Mouse (Mus musculus) forebrain, postnatal 0 days (tissue): Measurements from ENCODE around the gene Zfp644. TPM values are rescaled to one million over a fixed set of nuclear protein-coding genes. Genes with fewer than 3 reads are reported as not detected.

Experiments used
- ATAC-seq: fragments of 200-750 bp; cut with Nextera tagmentation; 2 replicates; pipeline ENCODE4 v1.8.0; 2017; ENCODE audit warnings: mild to moderate bottlenecking, moderate library complexity
- DNase-seq: peaks from one replicate; pipeline ENCODE4 v3.0.0-alpha.2; 2015
- H3K27ac ChIP-seq: fragments of 300-500 bp; sonication (generic); 2 replicates; pipeline ENCODE4 v1.5.1; 2014; ENCODE audit warnings: low read depth, mild to moderate bottlenecking, antibody characterized with exemption, low read length, moderate library complexity, mixed read lengths
- H3K27me3 ChIP-seq: fragments of 300-500 bp; sonication (generic); 2 replicates; pipeline ENCODE4 v1.6.1; 2014; ENCODE audit warnings: mild to moderate bottlenecking, low read length, mixed read lengths; ENCODE audit not compliant: insufficient read depth
- H3K36me3 ChIP-seq: fragments of 300-500 bp; sonication (generic); 2 replicates; pipeline ENCODE4 v1.6.1; 2014; ENCODE audit warnings: mild to moderate bottlenecking, moderate library complexity; ENCODE audit not compliant: insufficient read depth
- H3K4me1 ChIP-seq: fragments of 300-500 bp; sonication (generic); 2 replicates; pipeline ENCODE4 v1.6.1; 2014; ENCODE audit warnings: antibody characterized with exemption; ENCODE audit not compliant: insufficient read depth
- H3K4me2 ChIP-seq: fragments of 300-500 bp; sonication (generic); 2 replicates; pipeline ENCODE4 v1.6.1; 2014; ENCODE audit warnings: low read depth, mild to moderate bottlenecking, moderate library complexity
- H3K4me3 ChIP-seq: fragments of 300-500 bp; sonication (generic); 2 replicates; pipeline ENCODE4 v1.5.1; 2014; ENCODE audit warnings: low read depth, low read length, mixed read lengths
- H3K9ac ChIP-seq: fragments of 300-500 bp; sonication (generic); 2 replicates; pipeline ENCODE4 v1.6.1; 2014; ENCODE audit warnings: mild to moderate bottlenecking
- H3K9me3 ChIP-seq: fragments of 300-500 bp; sonication (generic); 2 replicates; pipeline ENCODE4 v1.6.1; 2016; ENCODE audit warnings: low read length
- CTCF ChIP-seq: sonication (generic); IDR thresholded peaks from 2 replicates; pipeline ENCODE4 v1.5.1; 2016; ENCODE audit warnings: antibody characterized with exemption, control low read depth, low read depth
- WGBS: fragments of 180-500 bp; shearing (Covaris S2); extraction: QIAGEN DNeasy Blood & Tissue Kit; methylation state at CpG from one replicate; pipeline ENCODE4 v1.1.7; 2014; 5-methylcytosine and 5-hydroxymethylcytosine counted together
- polyA plus RNA-seq: library from polyadenylated mRNA; unstranded; fragments of >200 nt; fragmentation: Nextera tagmentation; extraction: Ambion mirVana; gene quantifications from 2 replicates; pipeline ENCODE4 v1.2.1, GENCODE M21; 2015
- total RNA-seq: library from RNA; depleted of rRNA; stranded (reverse); fragments of >200 nt; gene quantifications from 2 replicates; pipeline ENCODE4 v1.2.3, GENCODE M21; 2014

Zfp644 gene
- total and polyA plus RNA-seq, 2 experiments from 2014 or later = 70.8 to 132 TPM

DNA sequence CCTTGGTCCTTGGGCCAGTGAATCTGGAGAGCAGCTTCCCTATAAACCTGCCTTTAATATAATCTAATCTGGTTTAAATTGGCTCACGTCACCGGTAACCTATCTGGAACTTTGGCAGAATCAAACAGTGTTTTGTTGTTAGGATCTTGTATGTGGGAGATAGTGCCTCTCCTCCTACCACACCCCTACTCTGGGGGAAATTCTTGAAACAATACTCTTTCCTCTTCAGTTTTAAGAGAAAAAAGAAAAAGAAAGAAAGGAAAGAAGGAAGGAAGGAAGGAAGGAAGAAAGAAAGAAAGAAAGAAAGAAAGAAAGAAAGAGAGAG lies 13.0 kb upstream of the Zfp644 start:
- WGBS = 56% methylated on average over 2 of the region's 2 CpGs
- Histone ChIP-seq H3K27ac (no peak overlapping the region), H3K4me1 (peaks cover 11% of the 10 kb centered on the region; the same call in 1 of the 2 replicates), H3K4me3 (no peak overlapping the region), H3K4me2 (no peak overlapping the region), H3K9me3 (no peaks in the 10 kb centered on the region), H3K36me3 (no peaks in the 10 kb centered on the region), H3K27me3 (no peaks in the 10 kb centered on the region), H3K9ac (no peak overlapping the region)
- no peak for DNase-seq
- no peak for TF ChIP-seq CTCF
- ATAC-seq = no peak

DNA sequence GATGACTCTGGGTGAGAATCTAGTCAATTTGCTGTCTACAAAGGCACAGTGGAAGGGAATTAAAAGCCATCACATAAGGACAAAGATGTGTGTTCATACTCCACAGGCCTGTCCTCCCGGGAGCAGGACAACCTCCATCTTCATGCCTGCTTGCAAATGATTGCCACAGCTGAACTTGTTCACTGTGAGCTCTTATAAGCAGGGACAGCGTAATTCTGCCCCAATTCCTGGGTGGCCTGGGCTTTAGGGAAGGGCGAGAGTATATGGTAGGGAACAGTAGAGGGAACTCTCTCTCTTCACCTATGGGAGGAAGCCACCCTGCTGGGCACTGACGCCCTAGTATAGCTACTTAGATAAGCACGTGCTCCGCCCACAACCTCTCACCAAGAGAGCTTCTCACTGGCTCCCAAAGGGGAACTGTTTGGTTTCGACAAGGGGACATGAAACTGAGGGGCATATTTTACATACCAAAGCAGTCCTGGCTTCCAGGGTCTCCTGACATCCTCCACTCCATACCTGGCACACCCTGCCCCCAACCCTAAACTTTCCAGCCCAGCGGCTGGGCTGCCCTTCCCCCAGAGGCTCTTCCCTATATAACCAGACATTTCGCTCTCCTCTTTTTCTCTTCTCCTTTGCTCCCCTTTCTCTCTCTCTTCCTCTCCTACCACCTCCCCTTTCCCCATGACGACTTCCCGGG lies 12.4 kb upstream of the Zfp644 start:
- no peak overlapping the region for H3K9ac ChIP-seq
- H3K4me1 ChIP-seq = peaks cover 11% of the 10 kb centered on the region; the same call in 1 of the 2 replicates
- H3K9me3 ChIP-seq = no peaks in the 10 kb centered on the region
- no peak overlapping the region for H3K27ac ChIP-seq
- 50% methylated on average over 11 of the region's 11 CpGs for WGBS
- no peak overlapping the region for H3K4me3 ChIP-seq
- no peak for TF ChIP-seq CTCF
- no peak for ATAC-seq
- H3K27me3 ChIP-seq = no peaks in the 10 kb centered on the region
- DNase-seq = no peak
- no peaks in the 10 kb centered on the region for H3K36me3 ChIP-seq
- no peak overlapping the region for H3K4me2 ChIP-seq

DNA sequence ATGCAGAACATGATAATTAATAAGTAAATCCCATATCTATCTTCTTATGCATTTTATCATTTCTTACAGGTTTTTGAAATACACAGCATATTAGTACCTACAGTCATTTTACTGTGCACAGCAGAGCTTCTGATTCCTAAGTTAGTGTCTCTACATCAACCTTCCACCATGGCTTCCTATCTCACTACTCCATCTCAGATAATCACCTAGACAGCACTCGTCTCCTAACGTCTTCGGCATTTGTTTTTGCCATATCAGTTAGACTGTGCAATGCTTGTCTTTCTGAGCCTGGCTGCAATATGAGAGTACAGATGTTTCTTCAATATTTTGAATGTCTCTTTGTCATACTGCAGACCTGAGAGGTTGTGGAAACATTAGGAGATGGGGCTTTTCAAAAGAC lies 9.3 kb upstream of the Zfp644 start:
- ATAC-seq (no peak), DNase-seq (no peak)
- no peaks in the 10 kb centered on the region for H3K27me3 ChIP-seq
- no peak overlapping the region for H3K27ac ChIP-seq
- no peaks in the 10 kb centered on the region for H3K9me3 ChIP-seq
- H3K9ac ChIP-seq = no peak overlapping the region
- 0 out of 2 replicates have a peak, but pooled peaks cover 2% of the 10 kb centered on the region for H3K4me1 ChIP-seq
- no peak overlapping the region for H3K4me3 ChIP-seq
- no peaks in the 10 kb centered on the region for H3K36me3 ChIP-seq
- 91% methylated on average over 3 of the region's 3 CpGs for WGBS
- TF ChIP-seq CTCF = no peak
- no peak overlapping the region for H3K4me2 ChIP-seq

DNA sequence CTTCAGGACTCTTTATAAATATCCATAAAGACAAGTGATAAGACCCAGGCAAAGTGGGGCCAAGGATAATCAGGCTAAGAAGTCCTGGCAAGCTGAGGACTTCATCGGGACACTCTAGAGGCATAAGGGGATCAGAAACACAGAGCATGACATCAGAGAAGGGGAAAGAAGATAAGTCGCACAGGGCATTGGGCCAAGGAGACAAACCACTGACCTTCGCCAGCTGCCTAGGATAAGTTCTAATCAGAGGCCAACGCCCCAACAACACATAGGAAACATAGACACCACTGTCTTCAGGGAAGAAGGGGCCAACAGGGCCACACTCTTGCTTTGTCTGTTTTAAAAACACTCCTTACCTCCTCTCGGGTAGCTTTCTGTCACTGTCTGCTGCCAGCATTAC lies 8.1 kb upstream of the Zfp644 start:
- no peak for TF ChIP-seq CTCF
- H3K36me3 ChIP-seq = no peaks in the 10 kb centered on the region
- H3K9me3 ChIP-seq = no peaks in the 10 kb centered on the region
- DNase-seq (no peak), ATAC-seq (no peak)
- no peaks in the 10 kb centered on the region for H3K27me3 ChIP-seq
- H3K4me3 ChIP-seq = no peak overlapping the region
- H3K4me1 ChIP-seq = no peaks in the 10 kb centered on the region
- H3K9ac ChIP-seq = no peak overlapping the region
- no peak overlapping the region for H3K27ac ChIP-seq
- no peak overlapping the region for H3K4me2 ChIP-seq
- 72% methylated on average over 5 of the region's 5 CpGs for WGBS

DNA sequence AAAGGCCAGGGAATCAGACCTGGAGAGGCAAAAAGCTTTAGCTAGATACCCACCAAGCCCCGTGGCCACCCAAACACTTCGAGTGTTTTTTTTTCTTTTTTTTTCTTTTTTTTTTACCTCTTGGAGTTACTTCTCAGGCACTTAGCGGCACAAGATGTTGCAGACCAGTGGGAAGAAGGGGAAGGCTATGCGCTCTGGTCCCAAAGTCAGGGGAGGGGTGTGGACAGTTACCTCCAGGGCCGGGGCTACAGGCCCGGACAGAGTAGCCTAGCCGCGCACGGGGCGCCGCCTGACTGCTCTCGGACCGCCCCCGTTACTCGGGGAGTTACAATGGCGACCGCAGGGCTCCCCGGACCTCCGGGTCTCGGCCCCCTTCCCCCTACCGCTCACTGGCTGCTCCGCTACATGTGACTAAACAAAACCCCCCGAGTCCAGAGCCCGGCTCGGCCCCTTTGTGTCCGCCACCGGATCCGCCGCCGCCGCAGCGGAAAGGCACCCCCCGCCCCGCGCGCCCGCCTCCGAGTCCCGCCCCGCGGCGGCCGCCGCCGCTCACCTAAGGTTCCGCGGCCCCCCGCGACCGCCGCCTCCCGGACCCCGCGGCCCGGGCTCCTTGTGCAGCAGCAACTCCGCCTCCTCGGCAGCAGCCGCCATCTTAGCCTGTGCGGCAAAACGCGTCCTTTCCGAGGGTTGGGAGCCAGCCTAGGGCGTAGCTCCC lies 1.2 kb downstream of the Zfp644 start:
- Histone ChIP-seq H3K36me3 (no peaks in the 10 kb centered on the region), H3K27ac (peak overlapping the region; percentile 98), H3K4me3 (peak overlapping the region; percentile 91), H3K4me2 (peak overlapping the region; percentile 56), H3K4me1 (peaks cover 13% of the 10 kb centered on the region; the same call in 1 of the 2 replicates), H3K9me3 (no peaks in the 10 kb centered on the region), H3K27me3 (no peaks in the 10 kb centered on the region), H3K9ac (peak overlapping the region; percentile 97)
- under 1% methylated on average over 46 of the region's 63 CpGs for WGBS
- DNase-seq (no peak), ATAC-seq (peak; percentile 87)
- TF ChIP-seq CTCF = no peak

DNA sequence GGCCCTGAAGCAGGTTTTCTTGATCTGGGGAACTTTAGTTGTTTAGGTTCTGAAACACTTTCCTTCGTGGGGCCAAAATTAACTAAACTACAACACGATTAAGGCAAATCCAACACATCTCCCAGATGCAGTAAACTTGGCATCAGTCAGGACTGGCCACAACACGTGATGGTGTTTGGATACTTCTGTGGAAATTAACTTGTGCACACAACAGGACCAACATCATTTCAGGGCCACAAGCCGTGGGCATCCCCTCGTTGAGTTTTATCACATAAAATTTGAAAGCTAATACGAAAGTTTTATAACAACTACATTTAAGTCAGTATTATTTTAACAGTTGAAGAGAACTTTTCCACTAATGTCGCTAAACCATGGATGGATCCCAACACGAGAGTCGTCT lies 1.9 kb downstream of the Zfp644 start:
- Histone ChIP-seq H3K4me2 (peak overlapping the region; percentile 56), H3K27ac (peak overlapping the region; percentile 98; the same call in 1 of the 2 replicates), H3K4me3 (peak overlapping the region; percentile 91), H3K27me3 (no peaks in the 10 kb centered on the region), H3K4me1 (peaks cover 13% of the 10 kb centered on the region; the same call in 1 of the 2 replicates), H3K9ac (peak overlapping the region; percentile 97), H3K9me3 (no peaks in the 10 kb centered on the region), H3K36me3 (no peaks in the 10 kb centered on the region)
- no peak for ATAC-seq
- no peak for DNase-seq
- 29% methylated on average over 9 of the region's 9 CpGs for WGBS
- no peak for TF ChIP-seq CTCF

DNA sequence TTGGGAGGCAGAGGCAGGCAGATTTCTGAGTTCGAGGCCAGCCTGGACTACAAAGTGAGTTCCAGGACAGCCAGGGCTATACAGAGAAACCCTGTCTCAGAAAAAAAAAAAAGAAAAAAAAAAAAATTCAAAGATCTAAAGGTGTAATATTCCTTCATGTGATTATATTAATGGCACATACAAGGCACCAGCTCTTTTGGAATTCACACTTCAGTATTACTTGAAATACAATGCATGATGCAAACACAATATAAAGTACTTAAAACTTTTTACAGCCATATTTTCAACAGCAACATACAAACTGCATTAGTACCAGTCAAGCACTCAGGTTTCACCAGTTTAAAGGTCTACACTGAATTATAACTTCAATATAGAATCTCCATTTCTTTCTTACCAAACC lies 2.4 kb downstream of the Zfp644 start:
- peak overlapping the region; percentile 91; the same call in 1 of the 2 replicates for H3K4me3 ChIP-seq
- no peak for TF ChIP-seq CTCF
- H3K4me1 ChIP-seq = peaks cover 13% of the 10 kb centered on the region; the same call in 1 of the 2 replicates
- no peak for DNase-seq
- no peaks in the 10 kb centered on the region for H3K27me3 ChIP-seq
- 100% methylated on average over 1 of the region's 1 CpGs for WGBS
- no peak overlapping the region for H3K27ac ChIP-seq
- H3K36me3 ChIP-seq = no peaks in the 10 kb centered on the region
- H3K4me2 ChIP-seq = peak overlapping the region; percentile 56
- no peaks in the 10 kb centered on the region for H3K9me3 ChIP-seq
- no peak overlapping the region for H3K9ac ChIP-seq
- ATAC-seq = no peak
